Mouse (Mus musculus) liver, adult 2 months (tissue): ENCODE measurements at regions not wholly inside any gene's neighbourhood (a gene's known extent, or its start where the extent isn't known, plus 50 kb on each side); places are given as distances from the start of the nearest gene placed in this dataset.

Source experiments
- CTCF ChIP-seq: fragments of 200-500 bp; IDR thresholded peaks from 2 replicates; pipeline ENCODE4 v1.5.1; 2011; ENCODE audit warnings: low read depth, low read length, control low read depth
- POLR2A ChIP-seq: fragments of 200-500 bp; IDR thresholded peaks from 2 replicates; pipeline ENCODE4 v1.6.1; 2011; ENCODE audit warnings: low read length, control low read depth; ENCODE audit not compliant: insufficient read depth; ENCODE audit errors: extremely low read depth

DNA sequence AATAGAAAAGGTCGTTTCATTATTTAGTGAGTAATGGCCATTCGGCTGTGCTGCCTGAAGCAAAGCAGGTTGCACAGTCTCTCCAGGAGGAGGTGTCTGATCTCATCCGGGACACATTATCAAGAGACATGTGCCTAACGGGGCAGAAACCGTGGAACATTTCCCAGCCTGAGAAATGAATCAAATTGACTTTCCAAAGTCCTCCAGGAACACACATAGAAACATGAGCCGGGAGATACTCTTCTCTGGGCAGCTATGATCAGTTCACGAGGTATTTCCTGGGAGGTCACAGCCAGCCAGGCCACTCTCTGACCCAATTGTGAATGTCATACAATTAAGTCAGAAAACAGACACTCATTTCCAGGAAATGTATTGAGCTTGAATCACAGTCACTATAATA, 67.9 kb downstream of the S1pr1 start:
- no peak for TF ChIP-seq POLR2A
- no peak for TF ChIP-seq CTCF
